Mouse (Mus musculus): Measurements from ENCODE around the gene Hnrnpul1.
"Not testable (repeated sequence)": the region's sequence is repeated elsewhere in the genome, so short reads cannot be mapped to it uniquely, and the experiment has no call there.

Gene Hnrnpul1

GRCm38 (mm10) chr7:25754738-25755467, at the start of gene Hnrnpul1:
Hnrnpul1 (minus strand) TSS chr7:25754757.
- DNase-seq: peak; percentile 98

GRCm38 (mm10) chr7:25803460-25803859, 48.9 kb upstream of the Hnrnpul1 start:
- DNase-seq: no peak

GRCm38 (mm10) chr7:25802241-25803125, 47.9 kb upstream of the Hnrnpul1 start:
- peak; percentile 72 for DNase-seq

GRCm38 (mm10) chr7:25801031-25801430, 46.5 kb upstream of the Hnrnpul1 start:
- no peak for DNase-seq

- no peak for DNase-seq
Measured at GRCm38 (mm10) chr7:25799369-25799768, 44.8 kb upstream of the Hnrnpul1 start.

GRCm38 (mm10) chr7:25798540-25798939, 44.0 kb upstream of the Hnrnpul1 start:
- no peak for DNase-seq

- no peak for DNase-seq
Measured at GRCm38 (mm10) chr7:25794775-25795174, 40.2 kb upstream of the Hnrnpul1 start.

- DNase-seq: no peak
Measured at GRCm38 (mm10) chr7:25793679-25794078, 39.1 kb upstream of the Hnrnpul1 start.

GRCm38 (mm10) chr7:25792966-25793365, 38.4 kb upstream of the Hnrnpul1 start:
- DNase-seq: not testable (repeated sequence)

GRCm38 (mm10) chr7:25790615-25791014, 36.1 kb upstream of the Hnrnpul1 start:
- DNase-seq: no peak

GRCm38 (mm10) chr7:25789129-25789440, 34.5 kb upstream of the Hnrnpul1 start:
- no peak for DNase-seq

- DNase-seq: peak; percentile 66
Measured at GRCm38 (mm10) chr7:25788220-25789128, 33.9 kb upstream of the Hnrnpul1 start, which contains the start of gene Axl. Axl (minus strand) TSS chr7:25788705.

GRCm38 (mm10) chr7:25787456-25788219, 33.1 kb upstream of the Hnrnpul1 start:
- no peak for DNase-seq

- DNase-seq: no peak
Measured at GRCm38 (mm10) chr7:25786974-25787373, 32.4 kb upstream of the Hnrnpul1 start.

GRCm38 (mm10) chr7:25785752-25786151, 31.2 kb upstream of the Hnrnpul1 start:
- no peak for DNase-seq

GRCm38 (mm10) chr7:25784808-25785207, 30.3 kb upstream of the Hnrnpul1 start:
- no peak for DNase-seq

GRCm38 (mm10) chr7:25783746-25784145, 29.2 kb upstream of the Hnrnpul1 start:
- no peak for DNase-seq

GRCm38 (mm10) chr7:25782744-25783143, 28.2 kb upstream of the Hnrnpul1 start:
- no peak for DNase-seq

GRCm38 (mm10) chr7:25781937-25782610, 27.5 kb upstream of the Hnrnpul1 start:
- DNase-seq: no peak

- DNase-seq: no peak
Measured at GRCm38 (mm10) chr7:25781321-25781936, 26.9 kb upstream of the Hnrnpul1 start.

GRCm38 (mm10) chr7:25780753-25781152, 26.2 kb upstream of the Hnrnpul1 start:
- DNase-seq: no peak
